In the genomic region with DNA sequence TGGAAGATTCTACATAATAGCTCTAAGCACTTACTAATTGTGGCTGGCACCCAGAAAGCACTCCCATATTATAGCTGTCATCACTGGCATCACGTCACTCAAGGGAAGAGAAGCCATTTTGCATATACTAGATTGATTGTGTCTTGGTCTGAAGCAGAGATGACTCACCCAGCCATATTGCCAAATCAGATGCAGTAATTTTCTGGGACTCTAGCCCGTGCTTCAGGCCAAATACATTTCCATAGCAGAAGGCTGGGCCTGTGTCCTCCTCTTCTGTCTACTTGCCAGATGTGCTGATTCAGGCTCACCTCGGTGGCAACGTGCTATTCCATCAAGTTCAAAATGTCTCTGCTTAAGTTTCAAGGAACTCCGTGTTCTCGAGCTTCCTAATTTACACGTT, we compare ENCODE assay signal across 12 mouse cellular contexts. TPM values are rescaled to one million over a fixed set of nuclear protein-coding genes. Genes with fewer than 3 reads are reported as not detected.
DNase-seq lines count a peak whose midpoint lies in the region; ATAC-seq lines count a peak whose summit lies in the region.
"Had no signal": no experiment of that assay in that cellular context is flagged by ENCODE, and none has a peak within 500 bp of the region (broad histone marks: within the 10 kb centered on the region; RNA-seq: fewer than 3 reads in every experiment).

No protein-coding gene starts in this region.

- peak; percentile 27 for DNase-seq in embryonic facial prominence, embryonic 14.5 days (ENCODE audit: low spot score)
- DNase-seq in embryonic facial prominence, embryonic 10.5 days (ENCODE audit: low spot score) = no peak
- peak; percentile 35 to 57 for DNase-seq in left cerebral cortex, adult 9 months (ENCODE audit: low spot score in 2 of 2)
- no peak for DNase-seq in left cerebral cortex, postnatal 10 days (ENCODE audit: extremely low spot score in 1 of 2, low spot score in 2 of 2)
- DNase-seq in lung, postnatal 36 days = peak; percentile 42
- no peak for DNase-seq in kidney, postnatal 14 days
- DNase-seq: B cell, adult 2 months; cerebellum, adult 8-10 months had no signal

- no peaks in the 10 kb centered on the region for H3K27me3 ChIP-seq in embryonic facial prominence, embryonic 14.5 days (replicated peaks; ENCODE audit: control insufficient read depth, insufficient read depth, low read length)
- H3K27me3 ChIP-seq in embryonic facial prominence, embryonic 10.5 days (replicated peaks; ENCODE audit: low read depth, poor library complexity, severe bottlenecking) = no peaks in the 10 kb centered on the region
- no peaks in the 10 kb centered on the region for H3K27me3 ChIP-seq in forebrain, embryonic 16.5 days (replicated peaks; ENCODE audit: control insufficient read depth, insufficient read depth, low read length)
- H3K27me3 ChIP-seq in kidney, embryonic 15.5 days = no peaks in the 10 kb centered on the region
- H3K27me3 ChIP-seq: hindbrain, embryonic 15.5 days; stomach, embryonic 15.5 days had no signal

- H3K36me3 ChIP-seq in embryonic facial prominence, embryonic 14.5 days (ENCODE audit: control insufficient read depth, insufficient read depth, low read length) = peaks cover 35% of the 10 kb centered on the region
- H3K36me3 ChIP-seq in embryonic facial prominence, embryonic 10.5 days (replicated peaks) = peaks cover 48% of the 10 kb centered on the region
- H3K36me3 ChIP-seq in forebrain, embryonic 16.5 days (ENCODE audit: control insufficient read depth, insufficient read depth) = no peaks in the 10 kb centered on the region; the same call in 1 of the 2 replicates
- peaks cover 40% of the 10 kb centered on the region for H3K36me3 ChIP-seq in kidney, embryonic 15.5 days

- intact Hi-C loops in left cerebral cortex, postnatal 10 days (cut with DNase I) = no loop called here

- H3K4me3 ChIP-seq in embryonic facial prominence, embryonic 14.5 days (ENCODE audit: low read depth, low read length) = no peak overlapping the region
- H3K4me3 ChIP-seq in embryonic facial prominence, embryonic 10.5 days = no peak overlapping the region
- no peak overlapping the region for H3K4me3 ChIP-seq in forebrain, embryonic 16.5 days (replicated peaks; ENCODE audit: low read length)
- H3K4me3 ChIP-seq in kidney, embryonic 15.5 days (replicated peaks) = no peak overlapping the region
- H3K4me3 ChIP-seq: hindbrain, embryonic 15.5 days; stomach, embryonic 15.5 days had no signal

- H3K4me1 ChIP-seq in embryonic facial prominence, embryonic 14.5 days (ENCODE audit: control insufficient read depth, insufficient read depth, low read length) = no peaks in the 10 kb centered on the region
- H3K4me1 ChIP-seq in embryonic facial prominence, embryonic 10.5 days = no peaks in the 10 kb centered on the region
- no peaks in the 10 kb centered on the region for H3K4me1 ChIP-seq in forebrain, embryonic 16.5 days (replicated peaks; ENCODE audit: control insufficient read depth, insufficient read depth, low read length)
- no peaks in the 10 kb centered on the region for H3K4me1 ChIP-seq in kidney, embryonic 15.5 days
- H3K4me1 ChIP-seq: hindbrain, embryonic 15.5 days; stomach, embryonic 15.5 days had no signal

- H3K9ac ChIP-seq in embryonic facial prominence, embryonic 14.5 days (ENCODE audit: low read depth, low read length) = no peak overlapping the region
- H3K9ac ChIP-seq in forebrain, embryonic 16.5 days (replicated peaks; ENCODE audit: low read depth, low read length) = no peak overlapping the region
- no peak overlapping the region for H3K9ac ChIP-seq in kidney, embryonic 15.5 days
- H3K9ac ChIP-seq: hindbrain, embryonic 15.5 days; stomach, embryonic 15.5 days had no signal

- H3K9me3 ChIP-seq in embryonic facial prominence, embryonic 14.5 days (ENCODE audit: control insufficient read depth, low read length) = no peaks in the 10 kb centered on the region
- H3K9me3 ChIP-seq in embryonic facial prominence, embryonic 10.5 days = no peaks in the 10 kb centered on the region
- H3K9me3 ChIP-seq in forebrain, embryonic 16.5 days (ENCODE audit: control insufficient read depth, low read length) = no peaks in the 10 kb centered on the region
- no peaks in the 10 kb centered on the region for H3K9me3 ChIP-seq in kidney, embryonic 15.5 days (replicated peaks)
- H3K9me3 ChIP-seq: hindbrain, embryonic 15.5 days; stomach, embryonic 15.5 days had no signal

- ATAC-seq in embryonic facial prominence, embryonic 14.5 days (ENCODE audit: low read depth) = no peak
- ATAC-seq in forebrain, embryonic 16.5 days = peak; percentile 79
- ATAC-seq in kidney, embryonic 15.5 days (replicated peaks; ENCODE audit: low FRiP score) = no peak

- WGBS in embryonic facial prominence, embryonic 14.5 days = 83% methylated on average over 7 of the region's 7 CpGs
- 91% methylated on average over 7 of the region's 7 CpGs for WGBS in embryonic facial prominence, embryonic 10.5 days
- WGBS in forebrain, embryonic 16.5 days = 78% methylated on average over 7 of the region's 7 CpGs
- WGBS in kidney, embryonic 15.5 days = 88% methylated on average over 7 of the region's 7 CpGs

- H3K27ac ChIP-seq in embryonic facial prominence, embryonic 14.5 days (replicated peaks; ENCODE audit: low read depth, low read length) = no peak overlapping the region
- H3K27ac ChIP-seq in embryonic facial prominence, embryonic 10.5 days (replicated peaks) = no peak overlapping the region
- no peak overlapping the region for H3K27ac ChIP-seq in forebrain, embryonic 16.5 days (ENCODE audit: low read length)
- H3K27ac ChIP-seq in kidney, embryonic 15.5 days = no peak overlapping the region
- H3K27ac ChIP-seq: hindbrain, embryonic 15.5 days; stomach, embryonic 15.5 days had no signal

- H3K4me2 ChIP-seq in embryonic facial prominence, embryonic 14.5 days (ENCODE audit: low read depth, low read length) = no peak overlapping the region
- no peak overlapping the region for H3K4me2 ChIP-seq in forebrain, embryonic 16.5 days (ENCODE audit: low read length)
- H3K4me2 ChIP-seq in kidney, embryonic 15.5 days = no peak overlapping the region
- H3K4me2 ChIP-seq: hindbrain, embryonic 15.5 days; stomach, embryonic 15.5 days had no signal

RNA-seq across cellular contexts. Expression of gene Slc19a2, which starts 12.7 kb away (rescaled TPM):
- 8.2 and 11.0 TPM in 2 replicates for polyA plus RNA-seq in embryonic facial prominence, embryonic 14.5 days (2014; fragmentation: Nextera tagmentation; extraction: Ambion mirVana)
- polyA plus RNA-seq in embryonic facial prominence, embryonic 10.5 days (2016; fragmentation: Nextera tagmentation; extraction: Ambion mirVana) = 10.8 and 11.5 TPM in 2 replicates
- total RNA-seq in left cerebral cortex, postnatal 10 days (2021) = 10 to 100 TPM in 1 of 2 experiments, 1 to 10 TPM in 1; 9.0 to 12.6 TPM
- 7.5 and 8.0 TPM in 2 replicates for polyA plus RNA-seq in forebrain, embryonic 16.5 days (2015; fragmentation: Nextera tagmentation; extraction: Ambion mirVana)
- 9.1 and 10.4 TPM in 2 replicates for polyA plus RNA-seq in kidney, embryonic 15.5 days (2015; fragmentation: Nextera tagmentation; extraction: Ambion mirVana)

RNA-seq across cellular contexts. Expression of gene Ccdc181, which starts 13.8 kb away (rescaled TPM):
- 7.4 and 9.8 TPM in 2 replicates for polyA plus RNA-seq in embryonic facial prominence, embryonic 14.5 days (2014; fragmentation: Nextera tagmentation; extraction: Ambion mirVana)
- 8.3 and 8.5 TPM in 2 replicates for polyA plus RNA-seq in embryonic facial prominence, embryonic 10.5 days (2016; fragmentation: Nextera tagmentation; extraction: Ambion mirVana)
- 10 to 100 TPM; 21.1 to 21.7 TPM for total RNA-seq in left cerebral cortex, postnatal 10 days (2021)
- polyA plus RNA-seq in forebrain, embryonic 16.5 days (2015; fragmentation: Nextera tagmentation; extraction: Ambion mirVana) = 22.7 and 25.5 TPM in 2 replicates
- 11.0 and 11.4 TPM in 2 replicates for polyA plus RNA-seq in kidney, embryonic 15.5 days (2015; fragmentation: Nextera tagmentation; extraction: Ambion mirVana)

RNA-seq across cellular contexts. Expression of gene Nme7, which starts 42.4 kb away (rescaled TPM):
- polyA plus RNA-seq in embryonic facial prominence, embryonic 14.5 days (2014; fragmentation: Nextera tagmentation; extraction: Ambion mirVana) = 27.3 and 30.9 TPM in 2 replicates
- 40.6 and 46.1 TPM in 2 replicates for polyA plus RNA-seq in embryonic facial prominence, embryonic 10.5 days (2016; fragmentation: Nextera tagmentation; extraction: Ambion mirVana)
- total RNA-seq in left cerebral cortex, postnatal 10 days (2021) = 10 to 100 TPM; 21.9 to 24.8 TPM
- 43.3 and 45.4 TPM in 2 replicates for polyA plus RNA-seq in forebrain, embryonic 16.5 days (2015; fragmentation: Nextera tagmentation; extraction: Ambion mirVana)
- polyA plus RNA-seq in kidney, embryonic 15.5 days (2015; fragmentation: Nextera tagmentation; extraction: Ambion mirVana) = 48.6 and 51.2 TPM in 2 replicates

RNA-seq across cellular contexts. Expression of gene Blzf1, which starts 45.7 kb away (rescaled TPM):
- 28.6 and 29.6 TPM in 2 replicates for polyA plus RNA-seq in embryonic facial prominence, embryonic 14.5 days (2014; fragmentation: Nextera tagmentation; extraction: Ambion mirVana)
- 25.1 and 26.6 TPM in 2 replicates for polyA plus RNA-seq in embryonic facial prominence, embryonic 10.5 days (2016; fragmentation: Nextera tagmentation; extraction: Ambion mirVana)
- 10 to 100 TPM; 26.0 to 30.2 TPM for total RNA-seq in left cerebral cortex, postnatal 10 days (2021)
- polyA plus RNA-seq in forebrain, embryonic 16.5 days (2015; fragmentation: Nextera tagmentation; extraction: Ambion mirVana) = 31.6 and 33.7 TPM in 2 replicates
- polyA plus RNA-seq in kidney, embryonic 15.5 days (2015; fragmentation: Nextera tagmentation; extraction: Ambion mirVana) = 30.9 and 32.7 TPM in 2 replicates

Comparison
In these comparisons a context has a peak if more than half of its experiments do, and no peak if none do; other contexts are left out.
1. DNase-seq: peak in embryonic facial prominence, embryonic 14.5 days (single experiment), left cerebral cortex, adult 9 months (2 of 2) and lung, postnatal 36 days (single experiment); none in embryonic facial prominence, embryonic 10.5 days (single experiment), left cerebral cortex, postnatal 10 days (0 of 2) and kidney, postnatal 14 days (single experiment).